Mouse (Mus musculus): ENCODE results near the gene Acot11. TPM values are rescaled to one million over a fixed set of nuclear protein-coding genes. Genes with fewer than 3 reads are reported as not detected.

Acot11 gene
- 13.7 TPM for polyA plus RNA-seq (2017; shearing (Covaris generic))

GRCm38 (mm10) chr4:106804910-106805274 is at the start of gene Acot11:
Gene Acot11 (minus strand): TSS chr4:106804998.

GRCm38 (mm10) chr4:106733636-106734035 is 71.2 kb downstream of the Acot11 start, which contains the start of gene Fam151a:
Gene Fam151a (plus strand): TSS chr4:106733889.

GRCm38 (mm10) chr4:106730814-106731213 is 74.0 kb downstream of the Acot11 start, which contains the start of gene Mroh7:
Gene Mroh7 (minus strand): TSS chr4:106730925.

Other genes with a start within 250 kb of the Acot11 start
- gene Dhcr24, start 244.0 kb downstream of the Acot11 start, polyA plus RNA-seq (2017; shearing (Covaris generic)) = 0.96 TPM
- gene Lexm, start 187.8 kb downstream of the Acot11 start, polyA plus RNA-seq (2017; shearing (Covaris generic)) = 0.24 TPM
- not detected for gene Ttc22, start 182.6 kb downstream of the Acot11 start, polyA plus RNA-seq (2017; shearing (Covaris generic))
- gene Pars2, start 153.9 kb downstream of the Acot11 start, polyA plus RNA-seq (2017; shearing (Covaris generic)) = 17.6 TPM
- gene Ttc4, start 126.1 kb downstream of the Acot11 start, polyA plus RNA-seq (2017; shearing (Covaris generic)) = 76.4 TPM
- not detected for gene Mroh7, start 74.1 kb downstream of the Acot11 start, polyA plus RNA-seq (2017; shearing (Covaris generic))
- not detected for gene Fam151a, start 71.1 kb downstream of the Acot11 start, polyA plus RNA-seq (2017; shearing (Covaris generic))
- 25.9 TPM for gene Ssbp3, start 105.7 kb upstream of the Acot11 start, polyA plus RNA-seq (2017; shearing (Covaris generic))